ENCODE assay signal across 27 mouse cellular contexts in genomic region chr9:37653836-37654235, GRCm38 (mm10). TPM values are rescaled to one million over a fixed set of nuclear protein-coding genes. Genes with fewer than 3 reads are reported as not detected.
DNase-seq lines count a peak whose midpoint lies in the region; ATAC-seq lines count a peak whose summit lies in the region.
"Had no signal": no experiment of that assay in that cellular context is flagged by ENCODE, and none has a peak within 500 bp of the region (broad histone marks: within the 10 kb centered on the region; RNA-seq: fewer than 3 reads in every experiment).

No protein-coding gene starts in this region.

- no peaks in the 10 kb centered on the region for H3K27me3 ChIP-seq in heart, embryonic 11.5 days (ENCODE audit: control insufficient read depth, insufficient read depth, low read length)
- no peaks in the 10 kb centered on the region for H3K27me3 ChIP-seq in heart, embryonic 13.5 days (replicated peaks)
- H3K27me3 ChIP-seq: embryonic facial prominence, embryonic 13.5 days; embryonic facial prominence, embryonic 15.5 days; forebrain, embryonic 12.5 days had no signal

- no peak for ATAC-seq in heart, embryonic 11.5 days (replicated peaks; ENCODE audit: insufficient number of reproducible peaks, low FRiP score, low TSS enrichment)
- ATAC-seq in heart, embryonic 13.5 days (ENCODE audit: extremely low read depth, insufficient number of reproducible peaks, low FRiP score, low TSS enrichment) = no peak
- no peak for ATAC-seq in inflammation-experienced regulatory T-cells, adult 6 months
- ATAC-seq: forebrain, embryonic 14.5 days had no signal

- H3K4me1 ChIP-seq in heart, embryonic 11.5 days (ENCODE audit: control insufficient read depth, insufficient read depth, low read length) = peaks cover 14% of the 10 kb centered on the region
- H3K4me1 ChIP-seq in heart, embryonic 13.5 days = peaks cover 24% of the 10 kb centered on the region

- H3K4me3 ChIP-seq in heart, embryonic 11.5 days (ENCODE audit: low read depth, low read length) = no peak overlapping the region
- H3K4me3 ChIP-seq in heart, embryonic 13.5 days = no peak overlapping the region
- H3K4me3 ChIP-seq: embryonic facial prominence, embryonic 13.5 days; embryonic facial prominence, embryonic 15.5 days; erythroblast, embryonic 14.5 days; forebrain, embryonic 10.5 days; forebrain, embryonic 12.5 days had no signal

- H3K9me3 ChIP-seq in heart, embryonic 11.5 days (replicated peaks; ENCODE audit: control insufficient read depth, low read length) = no peaks in the 10 kb centered on the region
- no peaks in the 10 kb centered on the region for H3K9me3 ChIP-seq in heart, embryonic 13.5 days
- H3K9me3 ChIP-seq: embryonic facial prominence, embryonic 13.5 days; embryonic facial prominence, embryonic 15.5 days; forebrain, embryonic 10.5 days; forebrain, embryonic 12.5 days had no signal

- peak overlapping the region; percentile 2; the same call in 1 of the 2 replicates for H3K4me2 ChIP-seq in heart, embryonic 11.5 days
- 0 out of 2 replicates have a peak overlapping the region, but pooled peaks have one; percentile 3 for H3K4me2 ChIP-seq in heart, embryonic 13.5 days
- H3K4me2 ChIP-seq: embryonic facial prominence, embryonic 13.5 days; embryonic facial prominence, embryonic 15.5 days; forebrain, embryonic 12.5 days had no signal

- DNase-seq in heart, postnatal 36 days = no peak
- no peak for DNase-seq in heart, postnatal 25 days (ENCODE audit: low spot score)
- peak; percentile 61 for DNase-seq in retina, embryonic 14.5 days (ENCODE audit: low spot score)
- DNase-seq in retina, postnatal 1 day = peak; percentile 59
- DNase-seq in ovary, postnatal 36 days (ENCODE audit: low spot score) = no peak
- DNase-seq: adrenal gland, adult 2 months; adrenal gland, postnatal 10 days; adrenal gland, postnatal 25 days; cerebellum, adult 11 months; cerebellum, adult 18-20 months; cerebellum, adult 8-10 months; cerebellum, adult 9-11 months; cerebellum, postnatal 14 days; cerebellum, postnatal 36 days; embryo, embryonic 11 days had no signal

- 36% methylated on average over 5 of the region's 5 CpGs for WGBS in heart, embryonic 11.5 days (ENCODE audit: insufficient replicate concordance)
- 26% methylated on average over 5 of the region's 5 CpGs for WGBS in heart, embryonic 13.5 days

- intact Hi-C loops in heart, postnatal 36 days (cut with DNase I) = no loop called here
- intact Hi-C loops in heart, postnatal 25 days (cut with DNase I) = no loop called here

- no peak overlapping the region for H3K9ac ChIP-seq in heart, embryonic 11.5 days (ENCODE audit: low read depth, low read length)
- no peak overlapping the region; the same call in 1 of the 2 replicates for H3K9ac ChIP-seq in heart, embryonic 13.5 days
- H3K9ac ChIP-seq: embryonic facial prominence, embryonic 13.5 days; embryonic facial prominence, embryonic 15.5 days; forebrain, embryonic 12.5 days had no signal

- H3K27ac ChIP-seq in heart, embryonic 11.5 days (ENCODE audit: low read depth, low read length) = peak overlapping the region; percentile 54
- peak overlapping the region; percentile 82 for H3K27ac ChIP-seq in heart, embryonic 13.5 days (replicated peaks)
- H3K27ac ChIP-seq: embryonic facial prominence, embryonic 13.5 days; embryonic facial prominence, embryonic 15.5 days; forebrain, embryonic 10.5 days; forebrain, embryonic 12.5 days had no signal

- peaks cover 32% of the 10 kb centered on the region for H3K36me3 ChIP-seq in heart, embryonic 11.5 days (ENCODE audit: control insufficient read depth, insufficient read depth, low read length)
- peaks cover 57% of the 10 kb centered on the region for H3K36me3 ChIP-seq in heart, embryonic 13.5 days

RNA-seq across cellular contexts. Expression of gene Tbrg1, which starts 3.3 kb away (rescaled TPM):
- polyA plus RNA-seq in heart, embryonic 11.5 days (2014; fragmentation: Nextera tagmentation; extraction: Ambion mirVana) = 182 and 188 TPM in 2 replicates
- 10 to 100 TPM; 35.2 to 37.8 TPM for total RNA-seq in heart, postnatal 36 days (2021)
- polyA plus RNA-seq in heart, embryonic 13.5 days (2015; fragmentation: Nextera tagmentation; extraction: Ambion mirVana) = 126 and 129 TPM in 2 replicates
- 10 to 100 TPM; 33.3 to 35.5 TPM for total RNA-seq in heart, postnatal 25 days (2021)
- polyA plus RNA-seq in inflammation-experienced regulatory T-cells, adult 6 months (2017; shearing (Covaris generic)) = 100 to 1,000 TPM; 190 to 216 (median 204) TPM

RNA-seq across cellular contexts. Expression of gene Panx3, which starts 15.2 kb away (rescaled TPM):
- 0.08 and 0.10 TPM in 2 replicates for polyA plus RNA-seq in heart, embryonic 11.5 days (2014; fragmentation: Nextera tagmentation; extraction: Ambion mirVana)
- not detected for total RNA-seq in heart, postnatal 36 days (2021)
- 0.05 TPM in 1 of 2 replicates, not detected in the other for polyA plus RNA-seq in heart, embryonic 13.5 days (2015; fragmentation: Nextera tagmentation; extraction: Ambion mirVana)
- not detected for total RNA-seq in heart, postnatal 25 days (2021)
- polyA plus RNA-seq in inflammation-experienced regulatory T-cells, adult 6 months (2017; shearing (Covaris generic)) = not detected
- total RNA-seq: adrenal gland, postnatal 4 days; common myeloid progenitor, adult 5-6 weeks had no signal
- polyA plus RNA-seq: C2C12; erythroblast, embryonic 14.5 days; forebrain, embryonic 10.5 days; forebrain, embryonic 14.5 days had no signal

RNA-seq across cellular contexts. Expression of gene Spa17, which starts 40.3 kb away (rescaled TPM):
- 5.7 and 10.0 TPM in 2 replicates for polyA plus RNA-seq in heart, embryonic 11.5 days (2014; fragmentation: Nextera tagmentation; extraction: Ambion mirVana)
- total RNA-seq in heart, postnatal 36 days (2021) = 1 to 10 TPM; 2.6 to 2.7 TPM
- 4.3 and 8.2 TPM in 2 replicates for polyA plus RNA-seq in heart, embryonic 13.5 days (2015; fragmentation: Nextera tagmentation; extraction: Ambion mirVana)
- 1 to 10 TPM; 1.3 to 2.7 TPM for total RNA-seq in heart, postnatal 25 days (2021)
- 1 to 10 TPM in 2 of 3 experiments, not detected in 1; 1.2 to 1.4 TPM for polyA plus RNA-seq in inflammation-experienced regulatory T-cells, adult 6 months (2017; shearing (Covaris generic))

Comparison
In these comparisons a context has a peak if more than half of its experiments do, and no peak if none do; other contexts are left out.
1. DNase-seq: peak in retina, embryonic 14.5 days (single experiment) and retina, postnatal 1 day (single experiment); none in heart, postnatal 36 days (0 of 2), heart, postnatal 25 days (single experiment) and ovary, postnatal 36 days (single experiment).